Mouse (Mus musculus): Measurements from ENCODE around the gene Arf1. TPM values are rescaled to one million over a fixed set of nuclear protein-coding genes. Genes with fewer than 3 reads are reported as not detected.

The Arf1 gene
- polyA plus RNA-seq (2016; fragmentation: Nextera tagmentation; extraction: Ambion mirVana): 633 and 659 TPM in 2 replicates

- 5% methylated on average over 56 of the region's 59 CpGs for whole genome bisulfite sequencing
- Histone ChIP-seq H3K27me3 (ENCODE audit: low read depth, poor library complexity, severe bottlenecking) (no peaks in the 10 kb centered on the region; the same call in 1 of the 2 replicates), H3K4me3 (peak within 1 kb of the TSS; percentile 88), H3K27ac (replicated peaks) (peak within 1 kb of the TSS; percentile 98), H3K9me3 (replicated peaks) (no peaks in the 10 kb centered on the region), H3K4me1 (peaks cover 50% of the 10 kb centered on the region), H3K36me3 (peaks cover 12% of the 10 kb centered on the region)
- DNase-seq (ENCODE audit: low spot score): peak; percentile 95
Measured at GRCm38 (mm10) chr11:59228122-59228953, at the start of gene Arf1. TSS of gene Arf1 (minus strand) at chr11:59228270.

- Histone ChIP-seq H3K9me3 (replicated peaks) (no peaks in the 10 kb centered on the region), H3K4me3 (no peak overlapping the region), H3K27me3 (ENCODE audit: low read depth, poor library complexity, severe bottlenecking) (peaks cover 64% of the 10 kb centered on the region), H3K27ac (replicated peaks) (no peak overlapping the region), H3K36me3 (0 out of 2 replicates have a peak, but pooled peaks cover 8% of the 10 kb centered on the region), H3K4me1 (peaks cover 7% of the 10 kb centered on the region; the same call in 1 of the 2 replicates)
- WGBS: 49% methylated on average over 2 of the region's 2 CpGs
- no peak for DNase-seq (ENCODE audit: low spot score)
Measured at GRCm38 (mm10) chr11:59276877-59277276, 48.8 kb upstream of the Arf1 start.

- Histone ChIP-seq H3K27me3 (ENCODE audit: low read depth, poor library complexity, severe bottlenecking) (peaks cover 58% of the 10 kb centered on the region), H3K27ac (replicated peaks) (no peak overlapping the region), H3K4me1 (peaks cover 7% of the 10 kb centered on the region; the same call in 1 of the 2 replicates), H3K9me3 (replicated peaks) (peaks cover 2% of the 10 kb centered on the region; the same call in 1 of the 2 replicates), H3K36me3 (peaks cover 18% of the 10 kb centered on the region), H3K4me3 (no peak overlapping the region)
- no peak for DNase-seq (ENCODE audit: low spot score)
- WGBS: 85% methylated on average over 3 of the region's 3 CpGs
Measured at GRCm38 (mm10) chr11:59274184-59274583, 46.1 kb upstream of the Arf1 start.

- DNase-seq (ENCODE audit: low spot score): peak; percentile 27
- Histone ChIP-seq H3K4me1 (peaks cover 48% of the 10 kb centered on the region), H3K9me3 (replicated peaks) (peaks cover 15% of the 10 kb centered on the region), H3K27ac (replicated peaks) (peak overlapping the region; percentile 69), H3K27me3 (ENCODE audit: low read depth, poor library complexity, severe bottlenecking) (peaks cover 87% of the 10 kb centered on the region), H3K36me3 (peaks cover 16% of the 10 kb centered on the region), H3K4me3 (0 out of 2 replicates have a peak overlapping the region, but pooled peaks have one; percentile 12)
- WGBS: 10% methylated on average over 6 of the region's 6 CpGs
Measured at GRCm38 (mm10) chr11:59266727-59267126, 38.7 kb upstream of the Arf1 start.

- Histone ChIP-seq H3K36me3 (peaks cover 16% of the 10 kb centered on the region), H3K4me1 (peaks cover 48% of the 10 kb centered on the region), H3K4me3 (peak overlapping the region; percentile 60), H3K27ac (replicated peaks) (peak overlapping the region; percentile 87), H3K9me3 (replicated peaks) (peaks cover 15% of the 10 kb centered on the region), H3K27me3 (ENCODE audit: low read depth, poor library complexity, severe bottlenecking) (peaks cover 93% of the 10 kb centered on the region)
- WGBS: 49% methylated on average over 8 of the region's 8 CpGs
- DNase-seq (ENCODE audit: low spot score): no peak
Measured at GRCm38 (mm10) chr11:59265154-59265813, 37.2 kb upstream of the Arf1 start.

- 2% methylated on average over 8 of the region's 8 CpGs for WGBS
- H3K4me3 ChIP-seq: peak overlapping the region; percentile 60
- H3K27me3 ChIP-seq (ENCODE audit: low read depth, poor library complexity, severe bottlenecking): peaks cover 98% of the 10 kb centered on the region
- H3K27ac ChIP-seq (replicated peaks): peak overlapping the region; percentile 87
- peaks cover 11% of the 10 kb centered on the region for H3K36me3 ChIP-seq
- peaks cover 15% of the 10 kb centered on the region for H3K9me3 ChIP-seq (replicated peaks)
- H3K4me1 ChIP-seq: peaks cover 48% of the 10 kb centered on the region
- DNase-seq (ENCODE audit: low spot score): no peak
Measured at GRCm38 (mm10) chr11:59264593-59264992, 36.5 kb upstream of the Arf1 start.

- WGBS: under 1% methylated on average over 56 of the region's 56 CpGs
Measured at GRCm38 (mm10) chr11:59263870-59264563, 35.9 kb upstream of the Arf1 start.

GRCm38 (mm10) chr11:59262308-59262707, 34.2 kb upstream of the Arf1 start:
- Histone ChIP-seq H3K36me3 (no peaks in the 10 kb centered on the region), H3K4me3 (no peak overlapping the region), H3K9me3 (replicated peaks) (no peaks in the 10 kb centered on the region), H3K27ac (replicated peaks) (no peak overlapping the region), H3K4me1 (peaks cover 45% of the 10 kb centered on the region), H3K27me3 (ENCODE audit: low read depth, poor library complexity, severe bottlenecking) (peaks cover 91% of the 10 kb centered on the region)
- no peak for DNase-seq (ENCODE audit: low spot score)

More at GRCm38 (mm10) chr11:59263870-59264563, 35.9 kb upstream of the Arf1 start:
- peak overlapping the region; percentile 60 for H3K4me3 ChIP-seq
- peaks cover 94% of the 10 kb centered on the region for H3K27me3 ChIP-seq (ENCODE audit: low read depth, poor library complexity, severe bottlenecking)
- H3K27ac ChIP-seq (replicated peaks): peak overlapping the region; percentile 87
- peaks cover 5% of the 10 kb centered on the region for H3K36me3 ChIP-seq
- H3K9me3 ChIP-seq (replicated peaks): peaks cover 11% of the 10 kb centered on the region
- DNase-seq (ENCODE audit: low spot score): peak; percentile 86
- H3K4me1 ChIP-seq: peaks cover 48% of the 10 kb centered on the region

GRCm38 (mm10) chr11:59260706-59261493, 32.8 kb upstream of the Arf1 start:
- WGBS: 81% methylated on average over 10 of the region's 10 CpGs
- Histone ChIP-seq H3K4me1 (peaks cover 31% of the 10 kb centered on the region), H3K27me3 (ENCODE audit: low read depth, poor library complexity, severe bottlenecking) (peaks cover 91% of the 10 kb centered on the region), H3K4me3 (no peak overlapping the region), H3K9me3 (replicated peaks) (no peaks in the 10 kb centered on the region), H3K36me3 (no peaks in the 10 kb centered on the region), H3K27ac (replicated peaks) (no peak overlapping the region)
- no peak for DNase-seq (ENCODE audit: low spot score)

GRCm38 (mm10) chr11:59259647-59260046, 31.6 kb upstream of the Arf1 start:
- peaks cover 19% of the 10 kb centered on the region for H3K4me1 ChIP-seq
- no peak for DNase-seq (ENCODE audit: low spot score)
- no peaks in the 10 kb centered on the region for H3K36me3 ChIP-seq
- H3K27ac ChIP-seq (replicated peaks): no peak overlapping the region
- H3K27me3 ChIP-seq (ENCODE audit: low read depth, poor library complexity, severe bottlenecking): peaks cover 89% of the 10 kb centered on the region
- no peaks in the 10 kb centered on the region for H3K9me3 ChIP-seq (replicated peaks)
- no peak overlapping the region for H3K4me3 ChIP-seq
- WGBS: 90% methylated on average over 7 of the region's 7 CpGs

GRCm38 (mm10) chr11:59248101-59248500, 20.0 kb upstream of the Arf1 start:
- Histone ChIP-seq H3K27ac (replicated peaks) (no peak overlapping the region), H3K36me3 (peaks cover 8% of the 10 kb centered on the region; the same call in 1 of the 2 replicates), H3K9me3 (replicated peaks) (no peaks in the 10 kb centered on the region), H3K4me3 (no peak overlapping the region), H3K4me1 (no peaks in the 10 kb centered on the region), H3K27me3 (ENCODE audit: low read depth, poor library complexity, severe bottlenecking) (peaks cover 43% of the 10 kb centered on the region)
- no peak for DNase-seq (ENCODE audit: low spot score)
- 76% methylated on average over 10 of the region's 10 CpGs for WGBS

GRCm38 (mm10) chr11:59243856-59244255, 15.8 kb upstream of the Arf1 start:
- Histone ChIP-seq H3K4me3 (no peak overlapping the region), H3K27me3 (ENCODE audit: low read depth, poor library complexity, severe bottlenecking) (peaks cover 59% of the 10 kb centered on the region), H3K36me3 (peaks cover under 1% of the 10 kb centered on the region; the same call in 1 of the 2 replicates), H3K4me1 (peaks cover 21% of the 10 kb centered on the region), H3K9me3 (replicated peaks) (no peaks in the 10 kb centered on the region), H3K27ac (replicated peaks) (no peak overlapping the region)
- no peak for DNase-seq (ENCODE audit: low spot score)
- WGBS: 58% methylated on average over 6 of the region's 6 CpGs
